Mouse (Mus musculus): ENCODE measurements around the gene Cacybp. TPM values are rescaled to one million over a fixed set of nuclear protein-coding genes. Genes with fewer than 3 reads are reported as not detected.

Gene Cacybp
- polyA plus RNA-seq (2015; fragmentation: Nextera tagmentation; extraction: Ambion mirVana): 196 and 234 TPM in 2 replicates

DNA sequence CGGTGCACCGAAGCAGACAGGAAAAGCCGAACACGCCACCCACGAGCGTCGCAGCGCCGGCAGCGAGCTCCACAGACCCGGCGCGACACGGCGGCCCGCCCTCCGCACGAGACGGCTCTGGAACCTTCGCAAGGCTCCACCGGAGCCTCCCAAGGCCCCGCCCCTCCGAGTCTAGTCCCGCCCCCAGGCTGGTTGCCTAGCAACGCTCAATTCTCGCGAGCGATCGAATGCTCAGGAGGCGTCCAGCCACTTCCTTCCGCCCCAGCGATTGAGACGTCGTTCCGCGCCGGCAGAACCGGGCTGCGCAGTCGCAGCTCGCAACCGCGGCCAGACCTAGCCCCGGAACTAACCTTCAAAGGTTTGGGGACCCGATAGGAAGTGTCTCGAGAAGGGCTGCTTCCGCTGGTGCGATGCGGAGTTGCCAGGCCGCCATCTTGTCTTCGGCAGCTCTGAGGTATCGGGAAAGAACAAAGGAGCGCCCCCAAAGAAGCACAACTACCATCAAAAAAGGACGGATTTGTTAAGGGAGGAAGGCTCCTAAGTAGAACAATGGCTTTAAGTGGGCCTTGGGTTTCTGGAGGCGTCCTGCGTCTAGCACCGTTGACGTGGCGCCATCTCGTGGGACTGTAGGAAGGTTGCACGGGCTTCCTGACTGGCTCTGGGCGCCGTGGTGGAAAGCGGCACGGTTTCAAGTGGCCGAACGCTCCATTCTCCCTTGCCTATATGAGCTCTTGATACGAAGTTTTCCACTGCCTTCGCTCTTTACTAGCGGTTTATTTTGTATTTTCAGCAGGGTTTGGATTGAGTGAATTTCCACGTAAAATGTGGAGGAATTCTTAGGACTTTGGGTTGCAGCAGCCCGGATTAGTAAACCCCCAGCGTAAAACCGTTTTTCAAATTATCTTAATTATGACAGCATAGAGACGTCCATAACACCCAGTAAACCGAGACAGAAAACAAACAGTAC, at the start of gene Cacybp:
Cacybp (minus strand) TSS at position 173 of the 967 bp plus-strand sequence.
- Histone ChIP-seq H3K36me3 (no peaks in the 10 kb centered on the region), H3K4me1 (peaks cover 7% of the 10 kb centered on the region)
- under 1% methylated on average over 76 of the region's 76 CpGs for WGBS

GRCm38 (mm10) chr1:160262415-160262814, 49.7 kb upstream of the Cacybp start:
- H3K27me3 ChIP-seq (replicated peaks): no peaks in the 10 kb centered on the region
- 48% methylated on average over 4 of the region's 4 CpGs for WGBS
- no peaks in the 10 kb centered on the region for H3K36me3 ChIP-seq
- no peak for ATAC-seq (ENCODE audit: insufficient read depth, low FRiP score, low read depth)
- H3K9ac ChIP-seq: no peak overlapping the region
- no peak overlapping the region for H3K4me2 ChIP-seq
- H3K27ac ChIP-seq: no peak overlapping the region
- no peaks in the 10 kb centered on the region for H3K9me3 ChIP-seq
- H3K4me3 ChIP-seq (replicated peaks): no peak overlapping the region
- H3K4me1 ChIP-seq: 0 out of 2 replicates have a peak, but pooled peaks cover 5% of the 10 kb centered on the region

More for the DNA sequence above, at the start of gene Cacybp:
- Histone ChIP-seq H3K9me3 (no peaks in the 10 kb centered on the region), H3K27ac (peak within 1 kb of the TSS; percentile 99), H3K27me3 (replicated peaks) (no peaks in the 10 kb centered on the region), H3K9ac (peak within 1 kb of the TSS; percentile 69), H3K4me3 (replicated peaks) (peak within 1 kb of the TSS; percentile 83), H3K4me2 (peak within 1 kb of the TSS; percentile 64)
- peak; percentile 99 for ATAC-seq (ENCODE audit: insufficient read depth, low FRiP score, low read depth)

DNA sequence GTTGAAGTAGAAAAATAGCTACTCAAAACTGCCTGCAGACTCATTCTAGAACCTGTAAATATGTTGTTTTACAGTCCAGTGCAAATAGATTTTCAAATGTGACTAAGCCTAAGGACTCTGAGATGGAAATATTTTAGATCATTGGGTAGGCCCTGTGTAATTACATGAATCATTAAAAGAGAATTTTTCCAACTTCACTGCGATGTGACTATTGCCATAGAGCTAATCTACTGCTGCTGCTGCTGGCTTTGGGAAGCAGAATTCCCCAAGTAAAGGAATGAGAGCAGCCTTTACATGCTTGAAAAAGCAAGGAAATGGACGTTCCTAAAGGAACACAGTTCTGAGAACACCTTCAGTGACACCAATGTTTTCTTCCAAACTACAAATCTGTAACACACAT, 49.2 kb upstream of the Cacybp start:
- ATAC-seq (ENCODE audit: insufficient read depth, low FRiP score, low read depth): no peak
- H3K4me2 ChIP-seq: no peak overlapping the region
- no peaks in the 10 kb centered on the region for H3K36me3 ChIP-seq
- 0 out of 2 replicates have a peak, but pooled peaks cover 5% of the 10 kb centered on the region for H3K4me1 ChIP-seq
- no peaks in the 10 kb centered on the region for H3K27me3 ChIP-seq (replicated peaks)
- no peak overlapping the region for H3K4me3 ChIP-seq (replicated peaks)
- H3K27ac ChIP-seq: no peak overlapping the region
- WGBS: 69% methylated on average over 2 of the region's 2 CpGs
- no peak overlapping the region for H3K9ac ChIP-seq
- H3K9me3 ChIP-seq: no peaks in the 10 kb centered on the region

DNA sequence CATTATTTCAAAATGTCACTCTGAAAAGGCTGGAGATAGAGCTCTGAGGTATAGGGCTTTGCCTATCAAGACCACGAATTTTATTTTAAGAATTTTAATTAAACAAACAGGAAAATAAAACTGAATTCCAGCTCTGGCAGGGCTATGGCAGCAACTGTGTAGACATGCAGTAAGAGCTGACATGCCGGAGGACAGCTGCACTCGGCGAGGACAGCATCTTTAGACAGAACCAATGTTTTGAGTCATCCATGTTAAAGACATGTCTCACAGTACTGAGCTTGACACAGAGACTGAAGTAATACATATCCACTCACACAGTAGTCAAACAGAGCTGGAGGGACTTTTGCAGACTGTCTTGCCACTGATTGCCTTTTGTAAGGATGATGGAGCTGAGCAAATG, 47.9 kb upstream of the Cacybp start:
- H3K27ac ChIP-seq: no peak overlapping the region
- WGBS: 70% methylated on average over 4 of the region's 4 CpGs

DNA sequence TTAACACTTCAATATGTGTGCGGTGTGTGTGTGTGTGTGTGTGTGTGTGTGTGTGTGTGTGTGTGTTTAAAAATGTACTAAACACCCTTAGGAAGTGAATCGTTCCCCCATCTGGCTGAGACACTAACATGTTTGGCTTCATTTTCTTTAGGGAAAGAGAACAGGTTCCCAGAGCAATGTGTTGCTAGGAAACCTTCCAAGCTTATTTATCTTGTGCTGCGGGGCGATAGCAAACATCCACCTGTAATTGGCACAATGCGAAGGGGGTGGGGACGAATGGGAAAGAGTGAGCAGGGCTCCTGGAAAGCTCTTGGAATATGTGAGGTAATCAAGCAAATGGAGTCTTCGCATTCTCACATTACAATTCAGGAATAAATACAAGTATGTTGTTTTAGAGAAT, 47.2 kb upstream of the Cacybp start:
- Histone ChIP-seq H3K9ac (no peak overlapping the region), H3K4me2 (no peak overlapping the region), H3K36me3 (no peaks in the 10 kb centered on the region), H3K27me3 (replicated peaks) (no peaks in the 10 kb centered on the region), H3K9me3 (no peaks in the 10 kb centered on the region), H3K27ac (no peak overlapping the region), H3K4me3 (replicated peaks) (no peak overlapping the region), H3K4me1 (0 out of 2 replicates have a peak, but pooled peaks cover 5% of the 10 kb centered on the region)
- whole genome bisulfite sequencing: 41% methylated on average over 7 of the region's 7 CpGs
- peak; percentile 84 for ATAC-seq (ENCODE audit: insufficient read depth, low FRiP score, low read depth)

More for the DNA sequence above, 47.9 kb upstream of the Cacybp start:
- Histone ChIP-seq H3K4me1 (0 out of 2 replicates have a peak, but pooled peaks cover 5% of the 10 kb centered on the region), H3K9ac (no peak overlapping the region), H3K9me3 (no peaks in the 10 kb centered on the region), H3K4me3 (replicated peaks) (no peak overlapping the region), H3K27me3 (replicated peaks) (no peaks in the 10 kb centered on the region), H3K4me2 (no peak overlapping the region), H3K36me3 (no peaks in the 10 kb centered on the region)
- ATAC-seq (ENCODE audit: insufficient read depth, low FRiP score, low read depth): no peak

- ATAC-seq (ENCODE audit: insufficient read depth, low FRiP score, low read depth): no peak
- H3K36me3 ChIP-seq: no peaks in the 10 kb centered on the region
- H3K9me3 ChIP-seq: no peaks in the 10 kb centered on the region
- H3K27me3 ChIP-seq (replicated peaks): no peaks in the 10 kb centered on the region
- no peak overlapping the region for H3K4me2 ChIP-seq
- H3K4me1 ChIP-seq: no peaks in the 10 kb centered on the region
- H3K4me3 ChIP-seq (replicated peaks): no peak overlapping the region
- H3K27ac ChIP-seq: no peak overlapping the region
- no peak overlapping the region for H3K9ac ChIP-seq
- WGBS: 82% methylated on average over 2 of the region's 2 CpGs
Observed at GRCm38 (mm10) chr1:160253108-160253507, 40.4 kb upstream of the Cacybp start.

DNA sequence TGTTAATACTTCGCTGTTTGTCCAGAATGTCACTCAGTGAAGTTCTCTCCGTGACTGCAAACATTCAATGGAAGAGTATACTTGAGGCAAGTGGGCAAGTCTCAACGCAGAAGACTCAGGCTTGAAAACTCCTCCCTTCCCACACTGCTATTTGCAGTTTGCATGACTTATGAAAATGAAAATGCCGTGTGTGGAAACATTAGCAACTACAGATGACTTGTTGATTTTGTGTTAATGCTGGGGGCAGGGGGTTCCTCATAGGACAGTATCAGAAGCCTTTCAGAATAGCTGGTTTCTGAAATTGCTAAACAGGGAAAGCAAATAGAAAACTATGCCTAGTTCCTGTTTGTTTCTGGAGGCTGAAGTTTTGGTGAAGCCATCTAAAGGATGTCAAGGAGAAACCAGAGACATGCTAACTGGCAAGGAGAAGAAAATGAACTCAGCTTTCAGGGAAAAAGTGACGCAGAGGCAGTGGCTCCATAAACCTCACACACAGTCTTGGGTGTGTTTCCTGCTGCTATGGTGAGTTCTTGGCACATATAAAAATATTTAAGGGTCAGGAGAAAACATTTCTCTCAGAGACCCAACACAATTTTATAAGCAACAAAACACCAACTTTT, 38.8 kb upstream of the Cacybp start:
- H3K9ac ChIP-seq: no peak overlapping the region
- no peak overlapping the region for H3K4me2 ChIP-seq
- no peaks in the 10 kb centered on the region for H3K4me1 ChIP-seq
- no peak overlapping the region for H3K4me3 ChIP-seq (replicated peaks)
- no peaks in the 10 kb centered on the region for H3K36me3 ChIP-seq
- H3K27me3 ChIP-seq (replicated peaks): no peaks in the 10 kb centered on the region
- H3K27ac ChIP-seq: no peak overlapping the region; the same call in 1 of the 2 replicates
- WGBS: 65% methylated on average over 5 of the region's 5 CpGs
- no peaks in the 10 kb centered on the region for H3K9me3 ChIP-seq
- no peak for ATAC-seq (ENCODE audit: insufficient read depth, low FRiP score, low read depth)

DNA sequence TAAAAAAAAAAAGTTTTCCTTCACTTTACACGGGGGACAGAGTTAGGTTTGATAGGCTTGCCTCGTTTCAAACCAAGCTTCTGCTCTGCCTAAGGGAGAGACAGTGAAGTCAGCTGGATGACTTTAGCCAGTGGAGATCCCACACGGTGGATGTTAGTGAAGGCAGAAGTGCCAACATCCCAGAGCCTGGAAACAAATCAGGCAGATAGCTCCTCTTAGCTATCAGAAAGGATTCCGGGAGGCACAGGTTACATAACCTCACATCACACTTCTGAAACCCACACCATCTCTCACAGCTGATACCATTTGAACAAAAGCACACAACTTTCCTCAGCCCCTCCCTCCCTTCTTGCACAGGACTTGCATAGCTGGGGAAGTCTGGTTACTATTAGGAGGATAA, 38.1 kb upstream of the Cacybp start:
- ATAC-seq (ENCODE audit: insufficient read depth, low FRiP score, low read depth): no peak
- Histone ChIP-seq H3K9ac (no peak overlapping the region), H3K36me3 (no peaks in the 10 kb centered on the region), H3K4me1 (no peaks in the 10 kb centered on the region), H3K27ac (no peak overlapping the region), H3K4me2 (no peak overlapping the region), H3K4me3 (replicated peaks) (no peak overlapping the region), H3K9me3 (no peaks in the 10 kb centered on the region), H3K27me3 (replicated peaks) (no peaks in the 10 kb centered on the region)
- 54% methylated on average over 4 of the region's 4 CpGs for WGBS

GRCm38 (mm10) chr1:160249786-160250185, 37.1 kb upstream of the Cacybp start:
- no peak overlapping the region for H3K27ac ChIP-seq
- ATAC-seq (ENCODE audit: insufficient read depth, low FRiP score, low read depth): no peak
- no peak overlapping the region for H3K4me3 ChIP-seq (replicated peaks)
- no peaks in the 10 kb centered on the region for H3K27me3 ChIP-seq (replicated peaks)
- H3K9ac ChIP-seq: no peak overlapping the region
- H3K4me2 ChIP-seq: 0 out of 2 replicates have a peak overlapping the region, but pooled peaks have one; percentile 3
- H3K4me1 ChIP-seq: no peaks in the 10 kb centered on the region
- no peaks in the 10 kb centered on the region for H3K36me3 ChIP-seq
- no peaks in the 10 kb centered on the region for H3K9me3 ChIP-seq
- 69% methylated on average over 3 of the region's 3 CpGs for WGBS

DNA sequence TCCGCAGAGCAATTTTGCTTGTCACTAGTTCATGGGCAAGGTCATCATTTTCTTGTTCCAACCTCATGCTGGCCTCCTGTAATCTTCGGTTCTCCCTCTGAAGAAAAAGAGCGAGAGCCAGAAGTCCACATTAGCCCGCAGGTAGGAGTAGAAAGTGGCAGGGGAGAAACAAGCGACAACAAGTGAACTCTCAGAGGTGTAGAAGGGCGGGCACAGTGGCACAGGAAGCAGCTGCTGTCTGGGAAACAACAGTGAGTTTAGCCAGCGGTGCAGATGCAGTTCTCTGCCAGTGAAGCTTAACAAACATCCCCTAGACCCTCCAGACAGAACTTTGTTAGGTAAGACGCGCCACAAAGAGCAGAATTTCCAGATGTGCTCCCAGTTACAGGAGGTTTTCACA, 34.8 kb upstream of the Cacybp start:
- Histone ChIP-seq H3K4me3 (replicated peaks) (no peak overlapping the region), H3K9me3 (no peaks in the 10 kb centered on the region), H3K27me3 (replicated peaks) (no peaks in the 10 kb centered on the region), H3K9ac (no peak overlapping the region), H3K36me3 (no peaks in the 10 kb centered on the region), H3K27ac (no peak overlapping the region), H3K4me2 (no peak overlapping the region), H3K4me1 (no peaks in the 10 kb centered on the region)
- WGBS: 76% methylated on average over 9 of the region's 9 CpGs
- no peak for ATAC-seq (ENCODE audit: insufficient read depth, low FRiP score, low read depth)

GRCm38 (mm10) chr1:160246844-160247243, 34.2 kb upstream of the Cacybp start:
- Histone ChIP-seq H3K4me1 (no peaks in the 10 kb centered on the region), H3K9me3 (no peaks in the 10 kb centered on the region), H3K36me3 (no peaks in the 10 kb centered on the region), H3K9ac (no peak overlapping the region), H3K27me3 (replicated peaks) (no peaks in the 10 kb centered on the region), H3K27ac (no peak overlapping the region), H3K4me2 (no peak overlapping the region), H3K4me3 (replicated peaks) (no peak overlapping the region)
- 67% methylated on average over 4 of the region's 4 CpGs for WGBS
- 0 out of 2 replicates have a peak, but pooled peaks have one; percentile 35 for ATAC-seq (ENCODE audit: insufficient read depth, low FRiP score, low read depth)

- WGBS: 75% methylated on average over 2 of the region's 2 CpGs
- Histone ChIP-seq H3K9ac (no peak overlapping the region), H3K36me3 (no peaks in the 10 kb centered on the region), H3K27me3 (replicated peaks) (no peaks in the 10 kb centered on the region), H3K4me3 (replicated peaks) (no peak overlapping the region), H3K9me3 (no peaks in the 10 kb centered on the region), H3K4me1 (no peaks in the 10 kb centered on the region), H3K4me2 (no peak overlapping the region), H3K27ac (no peak overlapping the region)
- ATAC-seq (ENCODE audit: insufficient read depth, low FRiP score, low read depth): no peak
Observed at GRCm38 (mm10) chr1:160245954-160246353, 33.3 kb upstream of the Cacybp start.

Measured in stomach, embryonic 15.5 days (tissue).